Mouse (Mus musculus) testis, adult 2 months (tissue): ENCODE results near the gene Rnf39.

Source experiments
- CTCF ChIP-seq: fragments of 200-500 bp; IDR thresholded peaks from 2 replicates; pipeline ENCODE4 v1.5.1; 2012; ENCODE audit warnings: low read depth, mild to moderate bottlenecking, inconsistent platforms, low read length, moderate library complexity; ENCODE audit not compliant: control insufficient read depth, insufficient read depth, insufficient replicate concordance
- POLR2A ChIP-seq: fragments of 200-500 bp; IDR thresholded peaks from 2 replicates; pipeline ENCODE4 v1.6.1; 2012; ENCODE audit warnings: low read depth, mild to moderate bottlenecking, inconsistent platforms, low read length, moderate library complexity; ENCODE audit not compliant: control insufficient read depth

- TF ChIP-seq CTCF (no peak), POLR2A (no peak)
Observed at GRCm38 (mm10) chr17:36927496-36928120, 15.1 kb upstream of the Rnf39 start.
